Mouse (Mus musculus) E14TG2a.4 (cell line): ENCODE data around the gene Nxf2.
A peak's percentile ranks its signal among the peaks of the same experiment; 100 is the strongest.

ENCODE experiments used
- H3K27me3 ChIP-seq: 2 replicates; pipeline ENCODE4 v1.6.1; 2014; ENCODE audit warnings: low read length, control low read depth; ENCODE audit not compliant: insufficient read depth
- H3K36me3 ChIP-seq: 2 replicates; pipeline ENCODE4 v1.6.1; 2014; ENCODE audit warnings: low read length, control low read depth; ENCODE audit not compliant: insufficient read depth
- H3K4me1 ChIP-seq: replicated peaks from 2 replicates; pipeline ENCODE4 v1.6.1; 2014; ENCODE audit warnings: low read depth, low read length, control low read depth
- H3K4me3 ChIP-seq: replicated peaks from 2 replicates; pipeline ENCODE4 v1.5.1; 2014; ENCODE audit warnings: mild to moderate bottlenecking, low read length
- H3K9me3 ChIP-seq: 2 replicates; pipeline ENCODE4 v1.6.1; 2014; ENCODE audit warnings: low read length, control low read depth
- CTCF ChIP-seq: conservative IDR thresholded peaks from 2 replicates; pipeline ENCODE4 v1.5.1; 2014; ENCODE audit warnings: low read length
- NANOG ChIP-seq: IDR thresholded peaks from 2 replicates; pipeline ENCODE4 v1.6.1; 2014; ENCODE audit warnings: borderline replicate concordance, low read length, mixed read lengths
- POU5F1 ChIP-seq: IDR thresholded peaks from 2 replicates; pipeline ENCODE4 v1.6.1; 2014; ENCODE audit warnings: low read length, borderline replicate concordance

Nxf2 gene

DNA sequence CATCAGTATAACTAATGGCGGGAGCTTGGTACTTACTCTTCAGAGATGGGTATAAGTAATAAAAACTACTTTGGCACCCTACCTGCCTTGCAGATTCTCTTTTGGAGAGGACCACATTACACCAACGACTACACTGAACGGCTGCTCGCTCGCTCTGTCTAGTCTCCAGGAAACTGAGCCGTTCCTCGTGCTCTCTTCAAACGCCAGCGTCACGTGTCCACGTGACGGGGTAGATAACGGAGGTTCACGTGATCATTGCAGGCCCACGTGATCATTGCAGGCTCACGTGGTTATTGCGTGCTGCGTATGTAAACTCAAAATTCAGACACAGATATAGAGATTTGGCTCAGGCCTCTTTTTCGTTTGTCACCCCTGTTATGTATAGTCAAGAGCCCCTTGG lies at the start of gene Nxf2:
Nxf2 (minus strand) TSS at position 209 of the 400 bp plus-strand sequence.
- Histone ChIP-seq H3K36me3 (no peaks in the 10 kb centered on the region), H3K4me1 (no peaks in the 10 kb centered on the region), H3K9me3 (no peaks in the 10 kb centered on the region), H3K4me3 (peak within 1 kb of the TSS; percentile 37), H3K27me3 (peaks cover 19% of the 10 kb centered on the region; the same call in 1 of the 2 replicates)
- TF ChIP-seq NANOG: no peak
- no peak for TF ChIP-seq POU5F1
- no peak for TF ChIP-seq CTCF

DNA sequence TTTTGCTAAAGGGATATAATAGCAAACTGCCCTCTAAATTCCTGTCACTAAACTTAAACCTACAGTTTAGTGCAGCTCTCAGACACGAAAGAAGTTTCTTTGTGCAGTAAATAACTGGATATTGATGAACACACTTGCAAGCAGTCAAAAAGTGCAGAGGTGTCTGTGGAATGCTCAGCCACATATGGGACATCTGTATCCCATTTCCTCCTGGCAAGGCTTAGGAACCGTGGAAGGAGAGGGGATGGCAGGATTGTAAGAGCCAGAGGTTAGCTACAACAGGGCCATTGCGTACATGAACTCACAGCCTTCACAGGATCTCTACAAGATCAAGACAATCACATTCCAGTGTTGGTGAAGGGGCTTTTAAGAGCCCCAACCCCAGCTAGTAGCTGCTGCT lies 46.8 kb upstream of the Nxf2 start:
- no peak overlapping the region for H3K4me3 ChIP-seq
- H3K27me3 ChIP-seq: no peaks in the 10 kb centered on the region
- H3K36me3 ChIP-seq: no peaks in the 10 kb centered on the region
- no peak for TF ChIP-seq CTCF
- no peaks in the 10 kb centered on the region for H3K9me3 ChIP-seq
- H3K4me1 ChIP-seq: peaks cover 7% of the 10 kb centered on the region; the same call in 1 of the 2 replicates

DNA sequence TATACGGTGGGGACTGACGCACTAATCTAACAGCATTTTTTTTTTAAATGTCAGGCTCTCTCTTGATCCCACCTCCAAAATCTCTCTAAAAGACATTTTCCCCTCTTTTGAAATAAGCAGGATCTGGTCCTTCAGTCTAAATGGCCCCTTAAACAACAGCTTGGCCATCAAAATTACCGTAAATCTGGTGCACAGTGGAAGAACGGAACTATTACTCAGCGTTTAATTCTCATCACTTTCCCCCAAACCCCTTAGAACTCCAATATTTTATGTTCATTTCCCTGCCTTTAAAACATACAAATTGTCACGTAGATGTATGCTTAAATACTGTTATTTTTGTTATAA lies 44.9 kb upstream of the Nxf2 start:
- Histone ChIP-seq H3K36me3 (no peaks in the 10 kb centered on the region), H3K4me1 (peaks cover 7% of the 10 kb centered on the region; the same call in 1 of the 2 replicates), H3K27me3 (no peaks in the 10 kb centered on the region), H3K4me3 (peak overlapping the region; percentile 81), H3K9me3 (no peaks in the 10 kb centered on the region)
- no peak for TF ChIP-seq POU5F1
- TF ChIP-seq CTCF: no peak
- TF ChIP-seq NANOG: no peak

DNA sequence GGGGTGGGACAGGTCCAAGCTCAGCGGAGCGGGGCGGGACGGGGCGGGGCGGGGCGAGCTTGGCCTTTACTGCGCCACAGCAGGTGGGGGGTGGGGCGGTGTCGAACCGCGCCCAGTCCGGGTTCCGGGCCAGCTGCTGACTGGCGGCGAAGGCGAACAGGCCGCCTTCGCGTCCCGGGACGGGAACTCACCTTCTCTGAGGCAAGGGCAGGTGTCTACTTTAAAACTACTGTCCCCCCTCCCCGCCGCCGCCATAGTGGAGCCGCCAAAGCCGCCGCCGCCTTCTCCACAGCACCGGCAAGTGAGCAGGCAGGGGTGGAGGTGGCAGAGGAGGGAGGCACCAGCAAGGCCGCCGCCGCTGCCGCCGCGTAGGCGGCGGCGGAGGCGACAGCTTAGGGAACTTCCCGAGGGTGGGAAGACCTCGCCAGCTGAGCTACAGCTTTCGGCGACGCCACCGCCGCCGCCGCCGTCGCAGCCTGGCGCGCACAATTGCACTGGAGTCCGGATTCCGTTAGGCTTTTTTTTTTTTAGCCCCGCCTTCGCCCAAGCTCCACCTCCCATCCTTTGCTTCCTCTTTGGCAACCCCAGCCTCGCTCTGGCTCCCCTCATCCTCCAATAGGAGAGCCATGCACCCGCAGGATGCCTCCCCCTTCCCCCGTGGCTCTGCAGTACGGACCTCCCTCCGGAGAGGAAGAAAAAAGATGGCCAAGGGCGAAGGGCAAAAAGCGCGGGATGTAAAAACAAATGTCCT lies 44.3 kb upstream of the Nxf2 start, which contains the start of gene Zmat1:
Zmat1 (minus strand) TSS at position 490 of the 751 bp plus-strand sequence.
- H3K4me1 ChIP-seq: peaks cover 7% of the 10 kb centered on the region; the same call in 1 of the 2 replicates
- TF ChIP-seq POU5F1 (no peak), CTCF (no peak), NANOG (no peak)
- H3K9me3 ChIP-seq: no peaks in the 10 kb centered on the region
- no peaks in the 10 kb centered on the region for H3K36me3 ChIP-seq
- no peaks in the 10 kb centered on the region for H3K27me3 ChIP-seq
- H3K4me3 ChIP-seq: peak within 1 kb of the TSS; percentile 81

DNA sequence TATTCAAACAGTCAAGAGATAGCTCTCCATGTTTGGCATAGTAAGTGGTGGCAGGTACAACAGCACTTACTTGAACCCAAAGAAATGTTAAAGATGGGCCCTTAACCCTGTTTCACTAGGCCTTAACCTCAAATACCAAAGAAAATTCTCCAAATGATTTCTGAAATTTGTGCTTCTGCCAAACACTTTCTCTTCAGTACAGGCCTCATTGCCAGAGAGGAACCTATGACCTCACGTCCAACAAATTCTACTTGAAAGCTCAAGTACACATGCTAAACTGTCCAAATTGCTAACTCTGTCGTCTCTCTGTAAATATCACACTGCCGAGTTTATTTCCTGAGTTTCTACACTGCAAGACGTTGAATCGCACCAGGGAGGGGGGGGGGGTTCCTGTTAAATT lies 43.5 kb upstream of the Nxf2 start:
- H3K36me3 ChIP-seq: no peaks in the 10 kb centered on the region
- H3K4me1 ChIP-seq: peaks cover 7% of the 10 kb centered on the region; the same call in 1 of the 2 replicates
- no peaks in the 10 kb centered on the region for H3K9me3 ChIP-seq
- TF ChIP-seq NANOG: no peak
- no peak for TF ChIP-seq POU5F1
- TF ChIP-seq CTCF: no peak
- H3K27me3 ChIP-seq: no peaks in the 10 kb centered on the region
- H3K4me3 ChIP-seq: no peak overlapping the region

DNA sequence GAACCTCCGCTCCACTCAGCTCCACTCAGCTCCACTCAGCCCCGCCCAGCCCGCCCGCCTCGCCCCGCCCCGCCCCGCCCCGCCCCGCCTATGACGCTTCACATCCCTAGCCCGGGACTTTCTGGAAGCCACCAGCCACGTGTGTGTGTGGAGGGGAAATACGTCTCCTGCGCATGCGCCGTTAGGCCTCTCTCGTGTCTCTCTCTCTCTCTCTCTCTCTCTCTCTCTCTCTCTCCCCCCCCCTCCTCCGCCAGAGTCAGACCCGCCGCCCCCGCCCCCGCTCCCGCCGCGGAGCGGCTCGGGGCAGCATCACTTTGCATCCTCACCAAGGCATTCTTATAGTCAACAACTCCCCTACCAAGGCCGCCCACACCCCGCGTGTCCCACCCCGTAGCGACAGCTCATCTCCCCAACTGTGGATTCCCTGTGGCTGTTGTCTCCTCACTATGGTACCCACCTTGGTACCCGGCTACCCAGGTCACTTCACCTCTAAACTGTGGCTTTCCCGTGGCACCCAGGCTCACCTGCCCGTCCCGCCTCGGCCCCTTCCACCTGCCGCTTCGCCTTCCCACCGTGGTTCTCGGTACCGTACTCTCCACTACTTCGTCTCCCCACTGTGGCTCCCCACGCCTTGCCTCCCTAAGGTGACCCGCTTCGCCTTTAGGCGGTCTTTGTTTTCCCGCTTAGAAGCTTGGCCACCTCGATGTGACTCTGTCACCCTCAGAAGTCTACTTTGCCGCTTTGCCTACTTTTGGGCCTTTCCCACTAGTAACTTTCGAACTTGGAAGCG lies 1.1 kb downstream of the Nxf2 start:
- Histone ChIP-seq H3K27me3 (peaks cover 17% of the 10 kb centered on the region; the same call in 1 of the 2 replicates), H3K4me1 (no peaks in the 10 kb centered on the region), H3K36me3 (no peaks in the 10 kb centered on the region), H3K4me3 (peak overlapping the region; percentile 37), H3K9me3 (no peaks in the 10 kb centered on the region)
- TF ChIP-seq CTCF (no peak), NANOG (no peak), POU5F1 (no peak)

DNA sequence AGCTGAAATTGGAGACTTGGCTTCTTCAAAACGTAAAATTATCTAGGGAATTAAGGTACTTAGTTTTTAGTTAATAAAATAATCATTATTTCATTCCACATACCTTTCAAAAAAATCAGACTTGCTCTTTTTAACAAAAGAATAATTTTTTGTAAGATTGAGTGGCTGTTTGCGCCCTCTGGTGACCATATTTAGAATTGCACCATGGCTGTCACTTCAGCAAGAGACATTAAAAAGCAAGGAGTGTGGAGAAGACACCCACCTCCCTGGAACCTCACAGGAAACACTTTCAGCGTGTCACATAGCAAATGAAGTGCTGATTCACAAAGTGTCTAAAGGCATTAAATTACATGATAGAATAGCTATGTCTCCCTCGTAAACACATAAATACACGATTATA lies 34.2 kb downstream of the Nxf2 start:
- TF ChIP-seq NANOG: no peak
- peak; percentile 88 for TF ChIP-seq CTCF
- TF ChIP-seq POU5F1: no peak
- H3K4me1 ChIP-seq: no peaks in the 10 kb centered on the region
- no peaks in the 10 kb centered on the region for H3K9me3 ChIP-seq
- no peaks in the 10 kb centered on the region for H3K36me3 ChIP-seq
- H3K27me3 ChIP-seq: no peaks in the 10 kb centered on the region
- no peak overlapping the region for H3K4me3 ChIP-seq

DNA sequence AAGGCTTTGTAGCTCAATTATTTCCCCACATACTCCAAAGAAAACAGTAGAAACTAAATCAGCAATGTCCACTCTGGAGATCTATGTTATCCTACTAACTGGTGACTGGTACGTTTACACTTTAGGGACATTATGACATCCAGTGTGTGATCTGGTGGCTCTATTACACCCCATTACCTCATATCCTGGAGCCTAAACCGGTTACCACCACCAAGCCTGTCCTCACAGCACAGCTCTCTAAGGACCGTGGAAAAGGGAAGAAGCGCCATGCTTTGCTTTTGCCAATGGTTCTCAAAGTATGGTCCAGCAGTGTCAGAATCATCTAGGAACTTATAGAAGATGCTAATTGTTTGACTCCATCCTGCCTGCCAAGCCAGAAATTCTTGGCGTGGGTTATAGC lies 34.6 kb downstream of the Nxf2 start:
- TF ChIP-seq NANOG: no peak
- no peak for TF ChIP-seq CTCF
- no peaks in the 10 kb centered on the region for H3K4me1 ChIP-seq
- H3K9me3 ChIP-seq: no peaks in the 10 kb centered on the region
- no peaks in the 10 kb centered on the region for H3K36me3 ChIP-seq
- no peak overlapping the region for H3K4me3 ChIP-seq
- no peaks in the 10 kb centered on the region for H3K27me3 ChIP-seq

DNA sequence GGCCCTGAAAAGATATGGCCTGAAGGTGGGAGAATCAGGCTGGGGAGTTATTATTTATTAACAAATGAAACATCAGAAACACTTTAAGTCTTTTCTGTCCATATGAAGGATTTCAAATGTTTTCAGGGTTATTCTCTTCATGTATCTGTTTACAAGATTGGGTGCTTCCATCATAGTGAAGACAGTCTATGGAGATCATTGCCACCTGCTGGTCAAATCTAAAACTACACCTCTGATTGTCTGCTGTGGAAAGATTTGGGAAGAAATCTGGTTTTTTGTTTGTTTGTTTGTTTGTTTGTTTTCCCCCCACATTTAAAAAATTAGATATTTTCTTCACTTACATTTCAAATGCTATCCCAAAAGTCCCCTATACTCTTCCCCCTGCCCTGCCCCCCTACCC lies 39.5 kb downstream of the Nxf2 start:
- Histone ChIP-seq H3K27me3 (no peaks in the 10 kb centered on the region), H3K4me1 (no peaks in the 10 kb centered on the region), H3K4me3 (no peak overlapping the region), H3K36me3 (no peaks in the 10 kb centered on the region), H3K9me3 (no peaks in the 10 kb centered on the region)
- TF ChIP-seq POU5F1 (no peak), CTCF (peak; percentile 39), NANOG (no peak)
